Mouse (Mus musculus): ENCODE results near the gene Dchs2. TPM values are rescaled to one million over a fixed set of nuclear protein-coding genes. Genes with fewer than 3 reads are reported as not detected.

Gene Dchs2
- total RNA-seq, 2 experiments from 2014 or later: 5.3 to 7.7 TPM

DNA sequence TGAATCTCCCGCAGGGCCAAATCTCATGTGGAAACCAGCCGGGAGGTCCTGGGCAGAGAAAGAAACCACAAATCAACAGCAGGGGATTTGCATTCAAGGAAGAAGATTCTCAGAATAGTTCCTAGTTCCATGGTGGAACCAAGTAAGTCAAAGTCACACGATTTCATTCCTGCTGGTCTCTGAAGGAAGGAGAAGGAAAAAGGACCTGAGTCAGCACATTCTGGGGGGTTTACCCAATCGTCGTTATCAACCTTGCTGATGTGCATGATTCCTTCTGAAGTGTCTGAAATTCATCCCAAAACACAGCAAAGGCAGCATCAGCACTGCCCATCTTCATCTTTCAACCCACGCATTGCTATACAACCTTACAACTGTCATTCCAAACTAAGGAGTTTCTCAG, 249.1 kb downstream of the Dchs2 start:
- DNase-seq: no peak
- intact Hi-C loops (cut with DNase I): no loop called here

Other genes with a start within 250 kb of the Dchs2 start
- gene Lrat, start 224.0 kb upstream of the Dchs2 start, total RNA-seq (2021): under 1 TPM; 0.16 to 0.32 TPM
- not detected for gene Fgg, start 120.2 kb upstream of the Dchs2 start, total RNA-seq (2021)
- gene Fga, start 101.9 kb upstream of the Dchs2 start, total RNA-seq (2021): not detected
- gene Fgb, start 78.1 kb upstream of the Dchs2 start, total RNA-seq (2021): not detected
- gene Plrg1, start 72.4 kb upstream of the Dchs2 start, total RNA-seq (2021): 10 to 100 TPM; 58.6 to 60.0 TPM

All from left cerebral cortex, postnatal 4 days (tissue).